Mouse (Mus musculus): ENCODE measurements around the gene Cd101. TPM values are rescaled to one million over a fixed set of nuclear protein-coding genes. Genes with fewer than 3 reads are reported as not detected.

Gene Cd101
- polyA plus RNA-seq, 1 experiment from 2014 or later = 0.05 TPM

GRCm38 (mm10) chr3:101003575-101004356 lies 25.6 kb downstream of the Cd101 start:
- no peak overlapping the region for H3K4me3 ChIP-seq (ENCODE audit: low read depth, low read length)
- no peak for ATAC-seq (ENCODE audit: low FRiP score)
- H3K27ac ChIP-seq (ENCODE audit: low read depth, low read length) = no peak overlapping the region
- H3K27me3 ChIP-seq (ENCODE audit: control insufficient read depth, insufficient read depth, low read length) = no peaks in the 10 kb centered on the region
- no peak overlapping the region for H3K4me2 ChIP-seq (replicated peaks; ENCODE audit: low read depth, low read length)
- H3K36me3 ChIP-seq (ENCODE audit: control insufficient read depth, insufficient read depth, low read length) = no peaks in the 10 kb centered on the region
- 88% methylated on average over 15 of the region's 15 CpGs for WGBS
- H3K9ac ChIP-seq (ENCODE audit: low read depth, low read length) = no peak overlapping the region
- no peak for DNase-seq (ENCODE audit: low spot score)
- H3K9me3 ChIP-seq (ENCODE audit: control insufficient read depth, low read length) = no peaks in the 10 kb centered on the region
- no peaks in the 10 kb centered on the region for H3K4me1 ChIP-seq (replicated peaks; ENCODE audit: control insufficient read depth, insufficient read depth, low read length)

DNA sequence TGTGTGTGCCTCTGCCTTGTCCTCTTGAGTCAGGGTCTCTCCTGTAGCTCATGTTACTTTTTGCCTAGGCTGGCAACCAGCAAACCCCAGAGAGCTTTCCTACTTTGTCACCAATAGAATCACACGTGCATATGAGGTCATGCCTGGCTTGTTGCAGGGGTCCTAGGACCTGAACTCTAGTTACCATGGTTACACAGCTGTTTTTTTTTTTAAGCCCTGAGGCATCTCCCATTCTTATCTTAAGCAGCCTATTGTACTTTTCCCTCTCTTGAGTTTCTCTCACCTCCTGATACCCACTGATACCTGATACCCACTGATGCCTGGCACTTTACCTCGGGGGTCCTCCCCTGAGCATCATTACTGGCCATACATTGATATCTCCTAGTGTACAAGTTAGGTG lies 29.6 kb downstream of the Cd101 start:
- no peak overlapping the region for H3K4me2 ChIP-seq (replicated peaks; ENCODE audit: low read depth, low read length)
- no peaks in the 10 kb centered on the region for H3K9me3 ChIP-seq (ENCODE audit: control insufficient read depth, low read length)
- no peak overlapping the region for H3K4me3 ChIP-seq (ENCODE audit: low read depth, low read length)
- no peaks in the 10 kb centered on the region for H3K4me1 ChIP-seq (replicated peaks; ENCODE audit: control insufficient read depth, insufficient read depth, low read length)
- DNase-seq (ENCODE audit: low spot score) (no peak), ATAC-seq (ENCODE audit: low FRiP score) (no peak)
- H3K9ac ChIP-seq (ENCODE audit: low read depth, low read length) = no peak overlapping the region
- H3K27ac ChIP-seq (ENCODE audit: low read depth, low read length) = no peak overlapping the region
- H3K36me3 ChIP-seq (ENCODE audit: control insufficient read depth, insufficient read depth, low read length) = no peaks in the 10 kb centered on the region
- WGBS = 44% methylated on average over 2 of the region's 2 CpGs
- no peaks in the 10 kb centered on the region for H3K27me3 ChIP-seq (ENCODE audit: control insufficient read depth, insufficient read depth, low read length)

GRCm38 (mm10) chr3:100998904-100999340 lies 30.4 kb downstream of the Cd101 start:
- no peaks in the 10 kb centered on the region for H3K36me3 ChIP-seq (ENCODE audit: control insufficient read depth, insufficient read depth, low read length)
- H3K27ac ChIP-seq (ENCODE audit: low read depth, low read length) = no peak overlapping the region
- peak; percentile 80 for DNase-seq (ENCODE audit: low spot score)
- H3K9me3 ChIP-seq (ENCODE audit: control insufficient read depth, low read length) = no peaks in the 10 kb centered on the region
- H3K4me2 ChIP-seq (replicated peaks; ENCODE audit: low read depth, low read length) = no peak overlapping the region
- 14% methylated on average over 6 of the region's 6 CpGs for WGBS
- ATAC-seq (ENCODE audit: low FRiP score) = 0 out of 2 replicates have a peak, but pooled peaks have one; percentile 45
- H3K27me3 ChIP-seq (ENCODE audit: control insufficient read depth, insufficient read depth, low read length) = no peaks in the 10 kb centered on the region
- no peak overlapping the region for H3K4me3 ChIP-seq (ENCODE audit: low read depth, low read length)
- no peaks in the 10 kb centered on the region for H3K4me1 ChIP-seq (replicated peaks; ENCODE audit: control insufficient read depth, insufficient read depth, low read length)
- no peak overlapping the region for H3K9ac ChIP-seq (ENCODE audit: low read depth, low read length)

GRCm38 (mm10) chr3:100997785-100998570 lies 31.4 kb downstream of the Cd101 start:
- no peaks in the 10 kb centered on the region for H3K27me3 ChIP-seq (ENCODE audit: control insufficient read depth, insufficient read depth, low read length)
- no peak overlapping the region for H3K27ac ChIP-seq (ENCODE audit: low read depth, low read length)
- no peaks in the 10 kb centered on the region for H3K36me3 ChIP-seq (ENCODE audit: control insufficient read depth, insufficient read depth, low read length)
- H3K4me3 ChIP-seq (ENCODE audit: low read depth, low read length) = no peak overlapping the region
- no peak overlapping the region for H3K9ac ChIP-seq (ENCODE audit: low read depth, low read length)
- no peak overlapping the region for H3K4me2 ChIP-seq (replicated peaks; ENCODE audit: low read depth, low read length)
- 74% methylated on average over 10 of the region's 10 CpGs for WGBS
- DNase-seq (ENCODE audit: low spot score) (no peak), ATAC-seq (ENCODE audit: low FRiP score) (no peak)
- no peaks in the 10 kb centered on the region for H3K9me3 ChIP-seq (ENCODE audit: control insufficient read depth, low read length)
- no peaks in the 10 kb centered on the region for H3K4me1 ChIP-seq (replicated peaks; ENCODE audit: control insufficient read depth, insufficient read depth, low read length)

GRCm38 (mm10) chr3:100994252-100994651 lies 35.1 kb downstream of the Cd101 start:
- Histone ChIP-seq H3K4me3 (ENCODE audit: low read depth, low read length) (no peak overlapping the region), H3K4me1 (replicated peaks; ENCODE audit: control insufficient read depth, insufficient read depth, low read length) (no peaks in the 10 kb centered on the region), H3K36me3 (ENCODE audit: control insufficient read depth, insufficient read depth, low read length) (no peaks in the 10 kb centered on the region), H3K9me3 (ENCODE audit: control insufficient read depth, low read length) (no peaks in the 10 kb centered on the region), H3K27ac (ENCODE audit: low read depth, low read length) (no peak overlapping the region), H3K4me2 (replicated peaks; ENCODE audit: low read depth, low read length) (no peak overlapping the region), H3K27me3 (ENCODE audit: control insufficient read depth, insufficient read depth, low read length) (no peaks in the 10 kb centered on the region), H3K9ac (ENCODE audit: low read depth, low read length) (no peak overlapping the region)
- DNase-seq (ENCODE audit: low spot score) (no peak), ATAC-seq (ENCODE audit: low FRiP score) (no peak)
- WGBS = 66% methylated on average over 4 of the region's 4 CpGs

- Histone ChIP-seq H3K9me3 (ENCODE audit: control insufficient read depth, low read length) (no peaks in the 10 kb centered on the region), H3K36me3 (ENCODE audit: control insufficient read depth, insufficient read depth, low read length) (no peaks in the 10 kb centered on the region), H3K27me3 (ENCODE audit: control insufficient read depth, insufficient read depth, low read length) (no peaks in the 10 kb centered on the region), H3K4me1 (replicated peaks; ENCODE audit: control insufficient read depth, insufficient read depth, low read length) (no peaks in the 10 kb centered on the region), H3K4me3 (ENCODE audit: low read depth, low read length) (no peak overlapping the region), H3K9ac (ENCODE audit: low read depth, low read length) (no peak overlapping the region), H3K4me2 (replicated peaks; ENCODE audit: low read depth, low read length) (no peak overlapping the region), H3K27ac (ENCODE audit: low read depth, low read length) (no peak overlapping the region)
- no peak for ATAC-seq (ENCODE audit: low FRiP score)
- no peak for DNase-seq (ENCODE audit: low spot score)
- 61% methylated on average over 15 of the region's 15 CpGs for WGBS
Measured at GRCm38 (mm10) chr3:100993718-100994117, 35.6 kb downstream of the Cd101 start.

GRCm38 (mm10) chr3:100993158-100993557 lies 36.2 kb downstream of the Cd101 start:
- no peaks in the 10 kb centered on the region for H3K36me3 ChIP-seq (ENCODE audit: control insufficient read depth, insufficient read depth, low read length)
- WGBS = 82% methylated on average over 7 of the region's 7 CpGs
- no peak for DNase-seq (ENCODE audit: low spot score)
- no peaks in the 10 kb centered on the region for H3K27me3 ChIP-seq (ENCODE audit: control insufficient read depth, insufficient read depth, low read length)
- H3K4me2 ChIP-seq (replicated peaks; ENCODE audit: low read depth, low read length) = no peak overlapping the region
- H3K9me3 ChIP-seq (ENCODE audit: control insufficient read depth, low read length) = no peaks in the 10 kb centered on the region
- ATAC-seq (ENCODE audit: low FRiP score) = no peak
- no peak overlapping the region for H3K27ac ChIP-seq (ENCODE audit: low read depth, low read length)
- H3K4me1 ChIP-seq (replicated peaks; ENCODE audit: control insufficient read depth, insufficient read depth, low read length) = no peaks in the 10 kb centered on the region
- H3K4me3 ChIP-seq (ENCODE audit: low read depth, low read length) = no peak overlapping the region
- no peak overlapping the region for H3K9ac ChIP-seq (ENCODE audit: low read depth, low read length)

DNA sequence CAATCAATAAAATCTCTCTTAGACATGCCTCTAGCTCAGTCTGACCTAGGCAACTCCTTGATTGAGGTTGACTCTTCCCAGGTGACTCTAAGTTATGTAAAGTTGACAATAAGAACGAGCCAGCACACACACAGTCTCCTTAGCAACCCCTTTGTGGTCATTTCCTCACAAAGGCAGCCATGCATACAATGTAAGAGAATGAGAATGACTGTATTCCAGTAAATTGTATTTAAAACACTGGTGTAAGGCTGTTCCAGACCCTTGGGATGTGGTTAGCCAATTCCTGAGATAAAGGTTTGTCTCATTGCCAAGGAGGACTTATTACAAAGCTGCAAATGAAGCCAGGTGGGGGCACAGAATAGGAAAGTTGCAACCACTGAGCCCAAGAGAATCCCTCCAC lies 39.1 kb downstream of the Cd101 start:
- Histone ChIP-seq H3K4me3 (ENCODE audit: low read depth, low read length) (no peak overlapping the region), H3K9me3 (ENCODE audit: control insufficient read depth, low read length) (no peaks in the 10 kb centered on the region), H3K27ac (ENCODE audit: low read depth, low read length) (no peak overlapping the region), H3K27me3 (ENCODE audit: control insufficient read depth, insufficient read depth, low read length) (no peaks in the 10 kb centered on the region), H3K4me1 (replicated peaks; ENCODE audit: control insufficient read depth, insufficient read depth, low read length) (no peaks in the 10 kb centered on the region), H3K36me3 (ENCODE audit: control insufficient read depth, insufficient read depth, low read length) (no peaks in the 10 kb centered on the region), H3K9ac (ENCODE audit: low read depth, low read length) (no peak overlapping the region), H3K4me2 (replicated peaks; ENCODE audit: low read depth, low read length) (no peak overlapping the region)
- no peak for ATAC-seq (ENCODE audit: low FRiP score)
- WGBS = 41% methylated on average over 1 of the region's 1 CpGs
- DNase-seq (ENCODE audit: low spot score) = no peak
